Mouse (Mus musculus) kidney, postnatal 14 days (tissue): ENCODE measurements around the gene Uck1.
"Not testable (repeated sequence)": the region's sequence is repeated elsewhere in the genome, so short reads cannot be mapped to it uniquely, and the experiment has no call there.

Experiments used
- DNase-seq: peaks from one replicate; pipeline ENCODE4 v3.0.0; 2022; ENCODE audit warnings: mixed read lengths

Uck1 gene

GRCm38 (mm10) chr2:32259657-32260417, at the start of gene Uck1:
Uck1 (minus strand) TSS chr2:32260159.
- peak; percentile 94 for DNase-seq

GRCm38 (mm10) chr2:32308870-32309568, 49.1 kb upstream of the Uck1 start:
- DNase-seq = no peak

GRCm38 (mm10) chr2:32307941-32308760, 48.2 kb upstream of the Uck1 start:
- DNase-seq = peak; percentile 59

- no peak for DNase-seq
Observed at GRCm38 (mm10) chr2:32307247-32307798, 47.4 kb upstream of the Uck1 start.

GRCm38 (mm10) chr2:32306176-32306575, 46.2 kb upstream of the Uck1 start:
- no peak for DNase-seq

GRCm38 (mm10) chr2:32305668-32306067, 45.7 kb upstream of the Uck1 start:
- DNase-seq = no peak

- DNase-seq = peak; percentile 58
Observed at GRCm38 (mm10) chr2:32304145-32304832, 44.3 kb upstream of the Uck1 start.

GRCm38 (mm10) chr2:32302952-32303351, 43.0 kb upstream of the Uck1 start:
- no peak for DNase-seq

- DNase-seq = no peak
Observed at GRCm38 (mm10) chr2:32299469-32299868, 39.5 kb upstream of the Uck1 start.

GRCm38 (mm10) chr2:32295842-32296241, 35.9 kb upstream of the Uck1 start:
- not testable (repeated sequence) for DNase-seq

GRCm38 (mm10) chr2:32295285-32295684, 35.3 kb upstream of the Uck1 start:
- no peak for DNase-seq

- no peak for DNase-seq
Observed at GRCm38 (mm10) chr2:32294348-32294747, 34.4 kb upstream of the Uck1 start.

GRCm38 (mm10) chr2:32289578-32289977, 29.6 kb upstream of the Uck1 start:
- DNase-seq = peak; percentile 28

GRCm38 (mm10) chr2:32288371-32288931, 28.5 kb upstream of the Uck1 start:
- no peak for DNase-seq

GRCm38 (mm10) chr2:32287923-32288367, 28.0 kb upstream of the Uck1 start, which contains the start of gene Swi5:
Swi5 (minus strand) TSS chr2:32288075.
- peak; percentile 100 for DNase-seq

- no peak for DNase-seq
Observed at GRCm38 (mm10) chr2:32287334-32287840, 27.4 kb upstream of the Uck1 start, which contains the start of gene Golga2. Golga2 (plus strand) TSS chr2:32287384.

- no peak for DNase-seq
Observed at GRCm38 (mm10) chr2:32283986-32284385, 24.0 kb upstream of the Uck1 start.

- DNase-seq = peak; percentile 73
Observed at GRCm38 (mm10) chr2:32282727-32283126, 22.8 kb upstream of the Uck1 start.

- no peak for DNase-seq
Observed at GRCm38 (mm10) chr2:32282289-32282688, 22.3 kb upstream of the Uck1 start.

- DNase-seq = no peak
Observed at GRCm38 (mm10) chr2:32275823-32276222, 15.9 kb upstream of the Uck1 start.

GRCm38 (mm10) chr2:32260635-32261034, 676 bp upstream of the Uck1 start:
- DNase-seq = peak; percentile 41
